Mouse (Mus musculus) embryonic fibroblast, embryonic 13.5 days (primary cell): ENCODE measurements at regions not wholly inside any gene's neighbourhood (a gene's known extent, or its start where the extent isn't known, plus 50 kb on each side); places are given as distances from the start of the nearest gene placed in this dataset.

Source experiments
- CTCF ChIP-seq: IDR thresholded peaks from 2 replicates; pipeline ENCODE4 v1.5.1; 2011; ENCODE audit warnings: mild to moderate bottlenecking, control low read depth, low read length, moderate library complexity, borderline replicate concordance; ENCODE audit not compliant: insufficient read depth
- POLR2A ChIP-seq: IDR thresholded peaks from 2 replicates; pipeline ENCODE4 v1.6.1; 2011; ENCODE audit warnings: low read depth, mild to moderate bottlenecking, control low read depth, low read length, moderate library complexity

GRCm38 (mm10) chr10:124138456-124138855 lies 874.7 kb downstream of the Fam19a2 start:
- TF ChIP-seq POLR2A: no peak
- no peak for TF ChIP-seq CTCF
